Mouse (Mus musculus) liver, adult 2 months (tissue): Measurements from ENCODE around the gene Bach2.

ENCODE experiments used
- CTCF ChIP-seq: fragments of 200-500 bp; IDR thresholded peaks from 2 replicates; pipeline ENCODE4 v1.5.1; 2011; ENCODE audit warnings: low read depth, low read length, control low read depth
- POLR2A ChIP-seq: fragments of 200-500 bp; IDR thresholded peaks from 2 replicates; pipeline ENCODE4 v1.6.1; 2011; ENCODE audit warnings: low read length, control low read depth; ENCODE audit not compliant: insufficient read depth; ENCODE audit errors: extremely low read depth

- peak; percentile 96 for TF ChIP-seq CTCF
- TF ChIP-seq POLR2A, result no peak
These were observed 9.6 kb downstream of the Bach2 start for GRCm38 (mm10) chr4:32248236-32248635.
